Mouse (Mus musculus) inflammation-experienced regulatory T-cells, adult 6 months (primary cell): ENCODE data around the gene Slc4a2. TPM values are rescaled to one million over a fixed set of nuclear protein-coding genes. Genes with fewer than 3 reads are reported as not detected.
"Not testable (repeated sequence)": the region's sequence is repeated elsewhere in the genome, so short reads cannot be mapped to it uniquely, and the experiment has no call there.

Experiments
- ATAC-seq: one replicate; pipeline ENCODE4 v1.8.0; 2017
- polyA plus RNA-seq, 3 experiments: library from polyadenylated mRNA; unstranded; fragments of 100-300 nt; shearing (Covaris generic); gene quantifications; one replicate each; pipeline ENCODE4 v1.2.1; 2017

Gene Slc4a2
- polyA plus RNA-seq, 3 experiments from 2014 or later: 11.4 to 17.1 (median 12.4) TPM

DNA sequence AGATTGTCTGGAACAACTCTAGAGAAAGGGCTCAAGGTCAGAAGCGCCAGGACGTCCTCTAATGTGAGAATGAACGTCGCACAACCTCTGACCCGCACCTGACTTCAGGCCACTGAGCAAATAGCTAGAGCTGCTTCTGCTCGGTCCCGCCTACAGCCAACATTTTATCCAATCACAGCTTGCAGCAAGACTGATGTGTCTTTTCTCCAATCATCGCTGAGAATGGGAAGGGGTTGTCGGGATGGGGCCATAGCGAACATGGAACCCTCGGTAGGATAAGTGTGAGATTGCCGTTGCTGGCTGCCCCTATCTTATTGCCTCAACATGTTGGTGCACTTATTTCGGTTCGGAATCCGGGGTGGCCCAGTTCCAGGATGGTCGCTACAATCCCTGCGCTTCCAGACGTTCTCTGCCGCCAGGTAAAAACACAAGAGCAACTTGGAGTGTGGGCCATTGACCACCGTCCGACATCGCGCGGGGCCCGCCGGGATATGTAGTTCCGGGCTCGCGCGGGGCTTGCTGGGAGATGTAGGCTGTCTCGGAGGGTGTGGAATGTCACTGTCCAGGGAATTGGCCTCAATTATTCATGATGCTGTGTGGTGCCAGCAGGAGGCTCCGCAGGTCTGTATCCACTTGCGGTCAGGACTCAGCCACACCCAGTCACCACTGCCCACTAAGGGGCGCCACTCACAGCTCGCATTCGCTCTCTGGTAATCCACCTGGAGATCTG is 29.3 kb upstream of the Slc4a2 start:
- peak; percentile 86 for ATAC-seq

DNA sequence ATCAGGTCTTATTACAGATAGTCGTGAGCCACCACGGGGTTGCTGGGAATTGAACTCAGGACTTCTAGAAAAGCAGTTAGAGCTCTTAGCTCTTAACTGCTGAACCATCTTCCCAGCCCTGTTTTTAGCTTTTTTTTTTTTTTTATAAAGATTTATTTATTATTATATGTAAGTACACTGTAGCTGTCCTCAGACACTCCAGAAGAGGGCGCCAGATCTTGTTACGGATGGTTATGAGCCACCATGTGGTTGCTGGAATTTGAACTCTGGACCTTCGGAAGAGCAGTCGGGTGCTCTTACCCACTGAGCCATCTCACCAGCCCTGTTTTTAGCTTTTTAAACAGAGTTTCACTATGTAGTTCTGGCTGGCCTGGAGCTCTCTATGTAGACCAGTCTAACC is 27.4 kb upstream of the Slc4a2 start:
- ATAC-seq: not testable (repeated sequence)

DNA sequence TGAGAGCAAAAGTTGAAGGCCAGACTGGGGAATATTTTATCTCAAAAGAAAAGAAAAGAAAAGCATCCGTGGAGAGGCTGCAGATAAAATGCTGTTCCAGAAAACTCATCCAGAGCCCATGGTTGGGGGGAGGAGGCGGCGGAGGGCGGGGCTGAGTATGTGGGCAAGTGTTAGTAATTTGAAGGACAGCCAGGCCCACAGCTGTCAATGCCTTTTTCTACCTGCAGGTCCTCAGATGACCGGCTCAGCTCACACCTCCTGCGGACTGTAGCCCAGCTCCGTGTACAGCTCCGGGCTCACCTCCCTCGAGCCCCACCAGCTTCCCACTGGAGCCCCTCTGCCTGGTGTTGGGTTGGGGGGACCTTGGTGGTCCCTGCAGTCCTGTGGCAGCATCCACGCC is 24.0 kb upstream of the Slc4a2 start:
- ATAC-seq: no peak

DNA sequence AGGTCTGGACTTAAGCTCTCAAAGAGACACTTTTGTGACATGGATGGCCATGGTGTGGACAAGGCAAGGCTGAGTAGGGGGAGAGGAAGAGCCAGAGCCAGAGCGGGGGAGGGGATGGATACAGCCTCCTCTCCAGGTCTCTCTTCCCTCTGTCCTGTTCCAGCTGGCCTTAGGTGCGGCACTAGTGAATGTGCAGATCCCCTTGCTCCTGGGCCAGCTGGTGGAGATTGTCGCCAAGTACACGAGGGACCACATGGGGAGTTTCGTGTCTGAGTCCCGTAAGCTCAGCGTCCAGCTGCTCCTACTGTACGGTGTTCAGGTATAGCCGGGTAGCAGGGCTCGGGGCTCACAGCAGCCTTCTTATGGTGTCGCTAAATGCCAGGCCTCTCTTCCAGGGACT is 23.3 kb upstream of the Slc4a2 start:
- no peak for ATAC-seq

DNA sequence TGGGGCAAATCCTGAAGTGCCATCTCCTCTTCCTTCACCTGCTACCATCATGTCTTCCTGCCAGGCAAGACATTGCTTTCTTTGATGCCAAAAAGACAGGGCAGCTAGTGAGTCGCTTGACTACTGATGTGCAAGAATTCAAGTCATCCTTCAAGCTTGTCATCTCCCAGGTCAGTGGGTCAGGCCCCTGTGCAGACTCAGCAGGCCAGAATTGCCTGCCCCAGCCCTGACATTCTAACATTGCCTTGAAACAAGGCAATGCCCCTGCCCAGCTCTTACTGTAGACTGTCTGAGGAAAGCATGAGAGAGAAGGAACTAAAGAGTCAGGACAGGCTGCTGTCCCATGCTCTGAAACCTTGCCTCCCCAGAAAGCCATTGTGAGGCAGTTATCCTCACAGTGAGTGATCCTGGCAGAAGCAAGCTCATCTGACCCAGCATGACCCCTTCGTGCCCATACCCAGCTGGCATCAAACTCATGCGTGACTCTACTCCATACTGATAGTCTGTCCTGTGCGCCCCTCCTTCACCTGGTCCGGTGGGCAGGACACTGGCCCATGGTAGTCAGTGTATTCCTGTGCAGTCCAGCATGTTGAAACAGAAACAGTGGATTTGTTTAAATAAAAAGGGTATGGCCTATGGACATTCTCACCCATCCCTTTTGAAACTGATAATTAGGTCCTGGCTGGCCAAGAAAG is 22.6 kb upstream of the Slc4a2 start:
- no peak for ATAC-seq

DNA sequence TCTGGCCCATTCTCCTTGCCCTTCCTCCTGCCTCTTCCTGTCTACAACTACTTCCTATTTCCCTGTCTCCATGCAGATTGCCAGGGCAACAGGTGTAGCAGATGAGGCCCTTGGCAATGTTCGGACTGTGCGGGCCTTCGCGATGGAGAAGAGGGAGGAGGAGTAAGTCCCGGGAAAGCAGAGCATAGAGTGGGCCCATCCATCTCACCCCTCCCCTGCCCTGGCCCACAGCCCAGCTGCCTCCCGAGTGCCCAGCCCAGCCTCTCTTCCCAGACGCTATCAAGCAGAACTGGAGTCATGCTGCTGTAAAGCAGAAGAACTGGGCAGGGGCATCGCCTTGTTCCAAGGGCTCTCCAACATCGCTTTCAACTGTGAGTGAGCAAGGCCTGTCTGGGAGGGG is 21.7 kb upstream of the Slc4a2 start:
- no peak for ATAC-seq

DNA sequence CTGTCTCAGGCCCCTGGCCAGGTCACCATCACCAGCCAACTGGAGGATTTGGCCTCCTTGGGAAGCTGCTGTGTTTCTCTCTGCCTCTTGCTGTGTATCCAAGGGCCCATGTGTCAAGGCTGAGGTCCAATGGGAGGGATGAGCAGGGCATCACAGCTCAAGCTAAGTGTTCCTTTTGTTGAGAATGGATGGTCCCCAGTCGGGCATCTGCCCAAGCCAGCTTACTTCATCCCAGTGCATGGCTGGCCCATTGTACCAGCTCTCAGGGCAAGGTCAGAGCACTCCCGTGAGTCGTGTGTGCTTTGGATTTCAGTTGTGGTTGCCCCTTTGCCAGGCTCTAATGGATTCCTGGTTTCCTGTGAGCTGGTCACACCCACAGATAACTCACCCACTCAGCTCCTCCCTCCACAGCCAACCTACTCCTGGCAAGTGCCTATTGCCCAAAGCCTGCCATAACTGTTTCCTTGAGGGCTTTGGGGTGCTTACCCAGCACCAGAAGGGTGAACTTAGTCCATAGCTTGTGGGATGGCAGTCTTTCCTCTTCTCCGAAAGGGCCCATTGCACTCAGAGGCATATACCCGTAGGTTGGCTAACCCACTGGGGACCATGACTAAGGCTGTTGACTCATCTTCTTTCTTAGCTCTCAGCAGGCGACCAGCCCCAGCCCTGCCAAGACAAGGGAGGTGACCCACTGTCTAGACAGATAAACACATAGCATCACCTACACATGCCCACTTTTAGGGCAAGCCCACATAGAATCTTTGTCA is 18.9 kb upstream of the Slc4a2 start:
- ATAC-seq: no peak

DNA sequence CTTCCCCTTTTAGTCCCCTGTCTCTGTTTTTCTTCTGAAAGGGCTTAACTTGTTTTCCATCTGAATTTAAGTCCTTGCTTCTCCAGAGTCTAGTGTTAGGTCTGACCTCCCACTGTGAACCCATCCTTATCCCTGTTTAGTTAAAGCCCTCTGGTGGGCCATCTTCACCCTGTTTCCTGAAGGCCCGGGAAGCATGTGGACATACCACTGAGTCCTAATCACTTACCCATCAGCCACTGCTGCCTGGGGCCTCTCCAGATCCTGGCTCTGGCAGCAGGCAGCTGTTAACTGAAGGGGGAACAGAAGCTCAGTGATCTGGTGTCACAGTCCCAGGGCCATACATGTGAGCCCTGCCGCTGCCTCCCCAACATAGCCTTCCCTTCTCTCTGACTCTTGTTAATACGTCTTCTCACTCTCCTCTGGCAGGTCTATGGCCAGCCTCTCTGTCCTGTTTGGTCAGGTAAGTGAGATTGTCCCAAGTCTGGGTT is 18.2 kb upstream of the Slc4a2 start:
- ATAC-seq: no peak

DNA sequence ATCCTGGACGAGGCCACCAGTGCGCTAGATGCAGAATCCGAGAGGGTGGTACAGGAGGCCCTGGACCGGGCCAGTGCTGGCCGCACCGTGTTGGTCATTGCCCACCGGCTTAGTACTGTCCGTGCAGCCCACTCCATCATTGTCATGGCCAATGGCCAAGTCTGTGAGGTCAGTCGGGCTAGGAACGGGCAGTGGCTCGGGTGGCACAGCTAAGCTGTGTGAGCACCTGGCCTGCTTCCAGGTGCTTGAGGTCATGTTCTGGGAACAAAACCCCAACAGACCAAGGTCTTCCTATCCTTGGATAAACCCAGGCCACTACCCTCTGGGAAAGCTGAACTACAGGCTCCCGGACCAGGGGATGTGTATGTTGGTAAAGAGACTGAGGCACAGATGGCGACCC is 15.0 kb upstream of the Slc4a2 start:
- no peak for ATAC-seq

DNA sequence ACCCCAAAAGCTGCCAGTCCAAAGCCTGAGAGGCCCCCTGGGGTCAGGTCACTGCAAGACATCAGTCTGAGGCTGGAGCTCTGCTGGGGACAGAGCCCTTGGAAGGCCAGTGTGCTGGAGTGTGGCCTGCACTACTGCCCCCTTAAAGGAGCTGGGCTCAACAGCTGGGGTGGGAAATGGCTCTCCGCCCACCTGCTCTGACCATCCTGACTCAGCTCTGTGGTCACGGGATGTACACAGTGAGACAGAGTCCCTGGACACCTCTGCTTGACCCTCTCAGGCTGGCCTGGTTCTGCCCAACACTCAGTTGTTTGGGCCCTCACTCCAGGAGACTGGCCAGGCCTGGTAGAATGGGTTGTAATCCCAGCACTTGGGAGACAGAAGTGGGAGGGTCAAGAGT is 14.2 kb upstream of the Slc4a2 start:
- no peak for ATAC-seq

DNA sequence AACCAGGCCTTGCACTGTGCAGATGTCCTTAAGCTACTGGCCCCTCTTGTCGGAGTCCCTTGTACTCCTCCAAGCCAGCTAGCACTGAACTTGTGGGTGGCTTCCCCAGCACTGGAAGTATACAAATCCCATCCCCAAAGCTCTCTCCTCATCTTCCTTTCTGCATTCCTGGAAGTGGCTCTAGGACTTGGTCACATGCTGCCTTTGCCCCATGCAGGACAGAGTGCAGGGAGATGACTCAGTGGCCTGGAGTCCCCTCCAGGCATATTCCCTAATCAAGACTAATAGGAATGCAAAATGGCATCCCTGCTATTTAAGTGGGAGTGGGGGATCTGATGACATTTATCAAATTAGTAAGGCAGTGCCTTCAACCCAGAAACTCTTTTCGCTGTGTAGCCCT is 11.6 kb upstream of the Slc4a2 start:
- no peak for ATAC-seq

DNA sequence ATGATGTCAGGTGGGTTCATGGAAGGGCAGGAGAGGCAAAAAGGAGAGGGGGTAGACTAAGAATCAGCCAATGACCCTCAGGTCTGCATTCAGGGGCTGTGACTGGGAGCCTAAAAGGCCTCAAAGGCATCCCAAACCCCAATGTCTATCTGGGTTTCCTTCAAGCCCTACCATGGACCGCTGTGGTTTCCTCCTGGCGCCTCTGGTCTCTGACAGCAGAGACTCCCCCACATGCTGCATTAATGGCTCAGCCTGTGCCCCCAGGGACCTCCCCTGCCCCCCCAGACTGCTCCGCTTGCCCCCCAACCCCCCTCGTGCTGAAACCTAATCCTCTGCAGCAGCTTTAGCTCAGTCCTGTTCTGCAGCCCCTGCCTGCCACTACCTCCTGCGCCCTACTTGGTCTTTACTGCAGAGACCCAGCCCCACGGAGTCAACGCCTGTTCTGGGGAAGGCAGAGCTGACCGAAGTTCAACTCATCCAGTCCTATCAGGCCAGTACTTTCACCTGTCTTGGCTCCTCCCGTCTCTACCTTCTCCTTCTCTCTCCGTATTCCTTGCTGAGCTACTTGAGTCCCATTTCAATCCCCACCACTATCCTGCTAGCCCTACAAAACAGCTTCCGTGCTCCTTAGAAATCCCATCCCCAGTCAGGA is 10.5 kb upstream of the Slc4a2 start, which contains the start of gene Asic3:
Gene Asic3 (plus strand): TSS at position 351 of the 652 bp plus-strand sequence.
- no peak for ATAC-seq

DNA sequence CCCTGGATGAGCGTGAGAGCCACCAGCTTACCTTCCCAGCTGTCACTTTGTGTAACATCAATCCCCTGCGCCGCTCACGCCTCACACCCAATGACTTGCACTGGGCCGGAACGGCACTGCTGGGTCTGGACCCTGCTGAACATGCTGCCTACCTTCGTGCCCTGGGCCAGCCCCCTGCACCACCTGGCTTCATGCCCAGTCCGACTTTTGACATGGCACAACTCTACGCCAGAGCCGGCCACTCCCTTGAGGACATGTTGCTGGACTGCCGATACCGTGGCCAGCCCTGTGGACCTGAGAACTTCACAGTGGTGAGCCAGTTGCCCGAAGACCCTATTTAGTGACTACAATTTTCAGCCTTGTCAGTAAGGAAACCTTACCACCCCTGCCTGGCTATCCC is 9.7 kb upstream of the Slc4a2 start:
- no peak for ATAC-seq

DNA sequence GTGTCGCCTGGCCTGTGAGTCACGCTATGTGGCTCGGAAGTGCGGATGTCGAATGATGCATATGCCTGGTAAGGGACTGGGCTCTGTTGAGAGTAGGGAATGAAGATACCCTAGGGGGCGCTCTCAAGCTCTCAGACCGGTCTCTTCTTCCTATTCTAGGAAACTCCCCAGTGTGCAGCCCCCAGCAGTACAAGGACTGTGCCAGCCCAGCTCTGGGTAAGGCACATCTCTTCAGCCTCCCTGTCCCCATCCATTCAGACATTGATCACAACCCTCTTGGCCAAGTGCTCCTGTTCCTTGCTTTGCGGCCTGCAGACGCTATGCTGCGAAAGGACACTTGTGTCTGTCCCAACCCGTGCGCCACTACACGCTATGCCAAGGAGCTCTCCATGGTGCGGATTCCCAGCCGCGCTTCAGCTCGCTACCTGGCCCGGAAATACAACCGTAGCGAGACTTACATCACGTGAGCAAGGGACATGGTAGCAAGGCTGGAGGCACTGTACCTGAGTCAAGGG is 7.4 kb upstream of the Slc4a2 start:
- ATAC-seq: peak; percentile 89

DNA sequence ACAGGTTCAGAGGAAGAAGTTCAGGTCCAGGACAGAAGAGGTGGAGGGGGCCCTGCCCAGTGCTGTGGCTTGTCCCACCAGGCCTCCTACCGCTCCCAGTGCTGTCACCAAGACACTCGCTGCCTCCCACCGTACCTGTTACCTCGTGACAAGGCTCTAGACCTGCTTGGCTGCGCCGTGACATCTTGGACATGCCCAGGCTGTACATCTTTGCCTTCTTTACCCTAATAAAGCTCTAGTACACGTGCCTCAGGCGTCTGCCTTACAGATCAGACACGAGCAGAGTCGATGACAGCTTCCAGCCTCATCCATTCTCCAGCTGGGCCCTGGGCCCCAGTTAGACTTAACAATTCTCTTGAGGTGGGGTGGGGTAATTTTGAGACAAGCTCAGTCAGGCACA is 6.0 kb upstream of the Slc4a2 start:
- ATAC-seq: no peak

DNA sequence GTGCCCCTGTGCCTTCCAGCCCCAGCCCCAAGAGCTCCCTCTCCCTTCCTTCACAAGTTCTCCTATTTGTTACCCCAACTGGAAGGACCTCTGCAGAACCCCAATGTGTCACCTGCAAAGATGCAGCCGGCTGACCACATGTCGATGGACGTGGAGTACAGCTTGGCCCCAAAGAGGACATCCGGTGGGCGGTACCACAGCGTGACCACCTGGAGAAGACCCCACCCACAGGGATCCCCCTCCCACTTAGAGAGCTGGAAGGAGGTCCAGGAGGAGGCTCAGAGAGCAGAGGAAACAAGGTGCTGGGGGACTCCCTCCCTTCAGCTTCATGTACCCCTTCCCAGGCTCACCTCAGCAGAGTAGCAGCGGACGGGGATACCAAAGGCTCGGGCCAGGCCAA is 3.3 kb upstream of the Slc4a2 start:
- no peak for ATAC-seq

DNA sequence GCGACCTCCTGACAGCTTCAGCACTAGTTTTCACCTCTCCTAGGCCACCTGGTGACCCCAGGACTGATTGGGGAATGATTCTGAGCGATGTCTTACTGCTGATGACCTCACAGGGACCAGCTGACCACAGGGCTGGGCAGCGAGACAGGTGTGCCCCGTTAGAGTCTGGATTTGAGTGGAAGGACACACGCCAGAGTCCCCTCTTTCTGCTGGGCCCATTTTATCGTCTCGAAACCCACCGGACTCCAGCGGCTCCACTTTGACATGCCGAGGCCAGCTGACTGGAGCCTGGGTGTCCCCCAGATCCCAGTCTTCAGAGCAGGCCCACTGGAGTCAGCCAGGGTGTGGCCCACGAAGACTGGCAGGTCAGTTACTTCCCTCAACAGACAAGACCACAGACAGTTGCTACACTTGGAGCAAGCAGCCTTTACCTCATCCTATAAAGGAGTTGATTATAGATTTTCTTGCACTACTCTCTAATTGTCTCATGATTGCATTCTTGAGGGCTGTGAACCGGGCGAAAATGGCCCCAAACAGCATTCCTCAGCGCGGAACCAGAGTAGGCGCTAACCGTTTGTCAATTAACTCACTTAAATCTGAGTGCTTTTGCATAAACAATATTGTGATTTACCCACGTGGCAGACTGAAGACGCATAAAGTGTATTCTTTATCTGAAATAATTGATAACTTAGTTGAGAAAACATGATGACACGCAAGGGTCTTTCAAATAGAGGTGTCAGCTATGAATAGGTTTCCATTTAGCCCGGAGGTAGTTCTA is 556 bp downstream of the Slc4a2 start:
- ATAC-seq: no peak

DNA sequence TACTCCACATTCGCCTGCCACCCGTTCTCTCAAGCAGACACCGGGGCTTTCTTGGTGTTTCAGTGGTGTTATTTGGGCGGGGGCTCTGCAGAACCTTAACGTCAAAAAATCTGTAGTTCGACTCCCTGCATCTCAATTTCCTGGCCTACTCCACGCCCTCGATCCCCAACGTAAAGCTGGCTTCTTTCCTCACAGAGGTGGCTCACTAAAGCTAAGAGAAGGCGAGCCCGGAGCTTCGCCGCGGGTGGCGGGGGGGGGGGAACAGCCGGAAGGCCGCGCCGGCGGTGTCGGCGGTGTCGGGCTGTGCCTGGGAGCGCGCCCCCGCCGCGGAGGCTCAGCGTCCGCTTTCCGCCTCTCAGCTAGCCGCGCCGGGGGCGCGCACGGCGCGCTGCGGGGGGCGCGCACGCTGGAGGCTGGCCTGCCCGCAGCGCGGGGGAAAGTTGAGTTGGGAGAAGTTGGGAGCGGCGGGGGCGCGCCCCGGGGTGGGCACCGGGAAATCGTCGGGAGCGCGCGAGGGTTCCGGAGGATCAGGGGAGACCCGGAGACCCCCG is 1.3 kb downstream of the Slc4a2 start:
- peak; percentile 41 for ATAC-seq

DNA sequence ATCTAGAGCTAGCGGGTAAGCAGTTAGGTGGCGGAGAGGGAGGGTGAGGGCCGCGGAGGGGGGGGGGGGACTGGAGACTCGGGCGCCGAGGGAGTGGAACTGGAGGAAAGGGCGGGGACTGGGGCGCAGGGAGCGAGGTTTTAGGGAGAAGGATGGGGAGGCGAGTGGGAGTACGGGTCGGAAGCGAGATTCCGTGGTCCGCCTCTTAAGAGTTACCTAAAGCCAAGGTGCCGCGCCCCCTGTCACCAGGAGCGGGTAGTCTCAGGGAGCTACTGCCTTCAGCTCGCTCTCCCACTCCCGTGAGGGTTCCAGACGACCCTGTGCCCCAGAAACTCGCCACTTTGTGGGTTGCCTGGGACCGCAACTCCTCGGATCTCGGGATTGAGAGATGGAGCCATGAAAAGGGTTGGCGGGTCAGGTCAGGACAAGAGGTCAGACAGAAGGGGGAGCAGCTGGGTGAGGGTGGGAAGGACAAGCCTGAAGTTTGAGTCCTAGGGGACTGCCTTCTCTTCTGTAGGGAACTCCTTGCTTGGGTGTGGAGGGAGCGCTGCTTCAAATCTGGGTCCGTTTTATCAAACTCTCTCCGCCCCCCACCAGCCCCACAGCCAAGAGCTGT is 1.9 kb downstream of the Slc4a2 start:
- ATAC-seq: peak; percentile 13

DNA sequence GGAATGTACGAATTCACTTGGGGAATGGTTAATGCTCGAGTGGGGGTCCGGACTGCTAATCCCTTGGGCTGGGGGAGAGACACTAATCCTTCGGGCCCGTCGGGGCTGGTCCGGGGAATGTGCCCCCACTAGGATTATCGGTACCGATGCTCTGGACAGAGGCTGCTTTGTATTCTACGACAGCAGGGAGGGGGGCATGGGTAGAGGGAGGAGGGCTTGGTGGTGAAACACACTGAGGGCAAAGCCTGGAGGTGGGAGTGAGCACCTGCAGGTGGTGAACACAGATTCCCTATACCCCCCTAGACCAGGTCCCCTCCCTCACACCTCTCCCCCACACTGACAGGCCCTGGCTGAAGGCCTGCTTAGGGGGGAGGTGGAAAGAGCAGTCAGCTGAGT is 2.4 kb downstream of the Slc4a2 start:
- ATAC-seq: no peak
